Mouse (Mus musculus) hindbrain, embryonic 13.5 days (tissue): ENCODE measurements around the gene Alk. TPM values are rescaled to one million over a fixed set of nuclear protein-coding genes. Genes with fewer than 3 reads are reported as not detected.

ENCODE experiments used
- ATAC-seq: fragments of 200-750 bp; cut with Nextera tagmentation; 2 replicates; pipeline ENCODE4 v1.8.0; 2017; ENCODE audit warnings: moderate TSS enrichment; ENCODE audit not compliant: low FRiP score
- H3K27ac ChIP-seq: fragments of 300-500 bp; sonication (generic); 2 replicates; pipeline ENCODE4 v1.5.1; 2015; ENCODE audit warnings: inconsistent platforms, mild to moderate bottlenecking, moderate library complexity
- H3K27me3 ChIP-seq: fragments of 300-500 bp; sonication (generic); 2 replicates; pipeline ENCODE4 v1.6.1; 2015; ENCODE audit warnings: mild to moderate bottlenecking, inconsistent platforms
- H3K36me3 ChIP-seq: fragments of 300-500 bp; sonication (generic); 2 replicates; pipeline ENCODE4 v1.6.1; 2015; ENCODE audit warnings: mild to moderate bottlenecking, inconsistent platforms
- H3K4me1 ChIP-seq: fragments of 300-500 bp; sonication (generic); replicated peaks from 2 replicates; pipeline ENCODE4 v1.6.1; 2015; ENCODE audit warnings: inconsistent platforms
- H3K4me2 ChIP-seq: fragments of 300-500 bp; sonication (generic); 2 replicates; pipeline ENCODE4 v1.6.1; 2015; ENCODE audit warnings: inconsistent platforms, mild to moderate bottlenecking, moderate library complexity
- H3K4me3 ChIP-seq: fragments of 300-500 bp; sonication (generic); 2 replicates; pipeline ENCODE4 v1.5.1; 2015; ENCODE audit warnings: mild to moderate bottlenecking, inconsistent platforms
- H3K9ac ChIP-seq: fragments of 300-500 bp; sonication (generic); 2 replicates; pipeline ENCODE4 v1.6.1; 2015; ENCODE audit warnings: mild to moderate bottlenecking, inconsistent platforms
- H3K9me3 ChIP-seq: fragments of 300-500 bp; sonication (generic); 2 replicates; pipeline ENCODE4 v1.6.1; 2016; ENCODE audit warnings: inconsistent platforms
- WGBS: fragments of 180-500 bp; shearing (Covaris S2); methylation state at CpG from one replicate; pipeline ENCODE4 v1.1.7; 2015; 5-methylcytosine and 5-hydroxymethylcytosine counted together
- polyA plus RNA-seq: library from polyadenylated mRNA; unstranded; fragments of >200 nt; fragmentation: Nextera tagmentation; extraction: Ambion mirVana; gene quantifications from 2 replicates; pipeline ENCODE4 v1.2.1, GENCODE M21; 2015

Alk gene
- polyA plus RNA-seq, 1 experiment from 2014 or later, result 3.4 TPM

GRCm38 (mm10) chr17:71868828-71869227 is 735.6 kb downstream of the Alk start:
- Histone ChIP-seq H3K36me3 (no peaks in the 10 kb centered on the region), H3K9ac (no peak overlapping the region), H3K4me2 (peak overlapping the region; percentile 83; the same call in 1 of the 2 replicates), H3K4me3 (no peak overlapping the region), H3K27me3 (no peaks in the 10 kb centered on the region), H3K4me1 (peaks cover 9% of the 10 kb centered on the region; the same call in 1 of the 2 replicates), H3K9me3 (no peaks in the 10 kb centered on the region), H3K27ac (no peak overlapping the region)
- WGBS, result 61% methylated on average over 12 of the region's 12 CpGs
- ATAC-seq, result no peak

GRCm38 (mm10) chr17:71867892-71868291 is 736.5 kb downstream of the Alk start:
- no peaks in the 10 kb centered on the region for H3K36me3 ChIP-seq
- no peak overlapping the region for H3K4me2 ChIP-seq
- no peaks in the 10 kb centered on the region for H3K9me3 ChIP-seq
- H3K27me3 ChIP-seq, result no peaks in the 10 kb centered on the region
- no peak overlapping the region for H3K4me3 ChIP-seq
- WGBS, result 95% methylated on average over 2 of the region's 2 CpGs
- peaks cover 9% of the 10 kb centered on the region; the same call in 1 of the 2 replicates for H3K4me1 ChIP-seq
- ATAC-seq, result no peak
- H3K9ac ChIP-seq, result no peak overlapping the region
- no peak overlapping the region for H3K27ac ChIP-seq

GRCm38 (mm10) chr17:71865437-71865836 is 739.0 kb downstream of the Alk start:
- Histone ChIP-seq H3K4me3 (no peak overlapping the region), H3K4me2 (no peak overlapping the region), H3K9me3 (no peaks in the 10 kb centered on the region), H3K9ac (no peak overlapping the region), H3K36me3 (no peaks in the 10 kb centered on the region), H3K4me1 (peaks cover 9% of the 10 kb centered on the region; the same call in 1 of the 2 replicates), H3K27me3 (no peaks in the 10 kb centered on the region), H3K27ac (no peak overlapping the region)
- ATAC-seq, result no peak
- 84% methylated on average over 5 of the region's 5 CpGs for WGBS

GRCm38 (mm10) chr17:71864039-71864438 is 740.4 kb downstream of the Alk start:
- H3K36me3 ChIP-seq, result peaks cover 8% of the 10 kb centered on the region
- H3K9ac ChIP-seq, result no peak overlapping the region
- no peak for ATAC-seq
- 92% methylated on average over 8 of the region's 8 CpGs for WGBS
- H3K27ac ChIP-seq, result no peak overlapping the region
- no peak overlapping the region for H3K4me2 ChIP-seq
- no peaks in the 10 kb centered on the region for H3K27me3 ChIP-seq
- no peak overlapping the region for H3K4me3 ChIP-seq
- H3K9me3 ChIP-seq, result peaks cover 7% of the 10 kb centered on the region
- H3K4me1 ChIP-seq, result no peaks in the 10 kb centered on the region; the same call in 1 of the 2 replicates

- Histone ChIP-seq H3K27me3 (no peaks in the 10 kb centered on the region), H3K27ac (no peak overlapping the region), H3K4me1 (no peaks in the 10 kb centered on the region), H3K4me2 (no peak overlapping the region), H3K4me3 (no peak overlapping the region), H3K36me3 (peaks cover 10% of the 10 kb centered on the region), H3K9ac (no peak overlapping the region), H3K9me3 (peaks cover 7% of the 10 kb centered on the region)
- no peak for ATAC-seq
- WGBS, result 87% methylated on average over 4 of the region's 4 CpGs
These were observed 741.5 kb downstream of the Alk start for GRCm38 (mm10) chr17:71862895-71863294.

GRCm38 (mm10) chr17:71862184-71862583 is 742.2 kb downstream of the Alk start:
- WGBS, result 82% methylated on average over 3 of the region's 3 CpGs
- H3K4me1 ChIP-seq, result no peaks in the 10 kb centered on the region
- H3K9ac ChIP-seq, result no peak overlapping the region
- no peak overlapping the region for H3K4me2 ChIP-seq
- no peaks in the 10 kb centered on the region for H3K27me3 ChIP-seq
- ATAC-seq, result no peak
- peaks cover 10% of the 10 kb centered on the region for H3K36me3 ChIP-seq
- no peak overlapping the region for H3K4me3 ChIP-seq
- H3K27ac ChIP-seq, result no peak overlapping the region
- H3K9me3 ChIP-seq, result peaks cover 7% of the 10 kb centered on the region

GRCm38 (mm10) chr17:71831960-71832359 is 772.5 kb downstream of the Alk start:
- no peaks in the 10 kb centered on the region for H3K4me1 ChIP-seq
- no peak overlapping the region for H3K9ac ChIP-seq
- H3K27ac ChIP-seq, result no peak overlapping the region
- H3K9me3 ChIP-seq, result no peaks in the 10 kb centered on the region
- WGBS, result 91% methylated on average over 3 of the region's 3 CpGs
- peaks cover 26% of the 10 kb centered on the region for H3K36me3 ChIP-seq
- no peak overlapping the region for H3K4me3 ChIP-seq
- no peaks in the 10 kb centered on the region for H3K27me3 ChIP-seq
- ATAC-seq, result 0 out of 2 replicates have a peak, but pooled peaks have one; percentile 17
- H3K4me2 ChIP-seq, result no peak overlapping the region

GRCm38 (mm10) chr17:71828647-71829414 is 775.6 kb downstream of the Alk start:
- WGBS, result 68% methylated on average over 12 of the region's 12 CpGs
- no peak for ATAC-seq
- no peak overlapping the region for H3K9ac ChIP-seq
- peaks cover 33% of the 10 kb centered on the region for H3K36me3 ChIP-seq
- no peak overlapping the region for H3K27ac ChIP-seq
- H3K4me3 ChIP-seq, result no peak overlapping the region
- H3K4me2 ChIP-seq, result no peak overlapping the region
- H3K27me3 ChIP-seq, result no peaks in the 10 kb centered on the region
- no peaks in the 10 kb centered on the region for H3K9me3 ChIP-seq
- no peaks in the 10 kb centered on the region for H3K4me1 ChIP-seq

GRCm38 (mm10) chr17:71827627-71828026 is 776.8 kb downstream of the Alk start:
- WGBS, result 74% methylated on average over 8 of the region's 8 CpGs
- Histone ChIP-seq H3K27me3 (no peaks in the 10 kb centered on the region), H3K9ac (no peak overlapping the region)

GRCm38 (mm10) chr17:71826603-71827002 is 777.8 kb downstream of the Alk start:
- Histone ChIP-seq H3K4me2 (no peak overlapping the region), H3K9me3 (no peaks in the 10 kb centered on the region), H3K36me3 (peaks cover 34% of the 10 kb centered on the region), H3K4me1 (no peaks in the 10 kb centered on the region), H3K9ac (no peak overlapping the region), H3K4me3 (no peak overlapping the region), H3K27me3 (no peaks in the 10 kb centered on the region), H3K27ac (no peak overlapping the region)
- WGBS, result 87% methylated on average over 3 of the region's 3 CpGs
- ATAC-seq, result no peak

More at GRCm38 (mm10) chr17:71827627-71828026, 776.8 kb downstream of the Alk start:
- Histone ChIP-seq H3K36me3 (peaks cover 33% of the 10 kb centered on the region), H3K9me3 (no peaks in the 10 kb centered on the region), H3K4me1 (no peaks in the 10 kb centered on the region), H3K4me2 (no peak overlapping the region), H3K27ac (no peak overlapping the region), H3K4me3 (no peak overlapping the region)
- ATAC-seq, result no peak

- H3K4me1 ChIP-seq, result no peaks in the 10 kb centered on the region
- no peaks in the 10 kb centered on the region for H3K27me3 ChIP-seq
- H3K4me3 ChIP-seq, result no peak overlapping the region
- H3K36me3 ChIP-seq, result peaks cover 44% of the 10 kb centered on the region
- no peak overlapping the region for H3K27ac ChIP-seq
- no peaks in the 10 kb centered on the region for H3K9me3 ChIP-seq
- no peak overlapping the region for H3K4me2 ChIP-seq
- no peak overlapping the region for H3K9ac ChIP-seq
- WGBS, result 85% methylated on average over 8 of the region's 8 CpGs
- ATAC-seq, result no peak
These were observed 780.7 kb downstream of the Alk start for GRCm38 (mm10) chr17:71823622-71824306.
